20 mouse cellular contexts compared by ENCODE assay signal in genomic region chr8:105697196-105697780, GRCm38 (mm10). TPM values are rescaled to one million over a fixed set of nuclear protein-coding genes. Genes with fewer than 3 reads are reported as not detected.
DNase-seq lines count a peak whose midpoint lies in the region; TF ChIP-seq lines count a peak whose summit lies in the region.
"Had no signal": no experiment of that assay in that cellular context is flagged by ENCODE, and none has a peak within 500 bp of the region (broad histone marks: within the 10 kb centered on the region; RNA-seq: fewer than 3 reads in every experiment).

No protein-coding gene starts in this region.

- no peaks in the 10 kb centered on the region for H3K36me3 ChIP-seq in heart, adult 2 months (ENCODE audit: control insufficient read depth, insufficient read depth, low read length)

- no peak for TF ChIP-seq CTCF in heart, adult 2 months (IDR thresholded peaks at IDR 0.05)

- intact Hi-C loops in heart, adult 2 months (cut with DNase I): no loop called here

- H3K27ac ChIP-seq in heart, adult 2 months: no peak overlapping the region
- H3K27ac ChIP-seq: embryonic facial prominence, embryonic 13.5 days; embryonic facial prominence, embryonic 15.5 days; forebrain, embryonic 13.5 days had no signal

- DNase-seq in cerebellum, adult 9-11 months: peak; percentile 49
- DNase-seq in cerebellum, adult 18-20 months: no peak
- peak; percentile 90 for DNase-seq in heart, adult 11 months
- no peak for DNase-seq in heart, adult 2 months
- peak; percentile 42 for DNase-seq in testis, postnatal 10 days (ENCODE audit: low spot score)
- no peak for DNase-seq in testis, postnatal 14 days (ENCODE audit: low spot score)
- DNase-seq: adrenal gland, adult 2 months; adrenal gland, postnatal 10 days; adrenal gland, postnatal 25 days; cerebellum, adult 11 months; cerebellum, adult 9-10 months; cerebellum, postnatal 36 days; embryo, embryonic 11 days had no signal

- WGBS in heart, adult 2 months: 89% methylated on average over 17 of the region's 17 CpGs

- no peaks in the 10 kb centered on the region for H3K27me3 ChIP-seq in heart, adult 2 months (ENCODE audit: control insufficient read depth, insufficient read depth, low read length)
- H3K27me3 ChIP-seq: forebrain, embryonic 13.5 days had no signal

- no peak for TF ChIP-seq POLR2A in heart, adult 2 months (IDR thresholded peaks at IDR 0.05; ENCODE audit: insufficient read depth, low read depth, low read length)

- H3K9ac ChIP-seq in heart, adult 2 months (ENCODE audit: low read depth, low read length): no peak overlapping the region
- H3K9ac ChIP-seq: embryonic facial prominence, embryonic 13.5 days; embryonic facial prominence, embryonic 15.5 days; forebrain, embryonic 13.5 days had no signal

- no peak for TF ChIP-seq EP300 in heart, adult 2 months (IDR thresholded peaks at IDR 0.05; ENCODE audit: insufficient read depth, low read depth, low read length)

- H3K4me3 ChIP-seq in heart, adult 2 months: no peak overlapping the region
- H3K4me3 ChIP-seq: embryonic facial prominence, embryonic 13.5 days; embryonic facial prominence, embryonic 15.5 days; erythroblast, embryonic 14.5 days; forebrain, embryonic 13.5 days had no signal

- peaks cover 6% of the 10 kb centered on the region for H3K4me1 ChIP-seq in heart, adult 2 months (ENCODE audit: control insufficient read depth, insufficient read depth, low read length)

- H3K79me2 ChIP-seq in heart, adult 2 months (replicated peaks; ENCODE audit: control insufficient read depth, insufficient read depth, low read length): no peaks in the 10 kb centered on the region

RNA-seq across cellular contexts. Expression of gene Acd, which starts 3.6 kb away (rescaled TPM):
- 10 to 100 TPM in 1 of 2 experiments, 1 to 10 TPM in 1; 10.0 to 11.1 TPM for total RNA-seq in heart, adult 2 months (2021)
- polyA plus RNA-seq in heart, adult 2 months (2012; rRNA removed): 19.7 and 22.3 TPM in 2 replicates

RNA-seq across cellular contexts. Expression of gene Pard6a, which starts 3.7 kb away (rescaled TPM):
- total RNA-seq in heart, adult 2 months (2021): 1 to 10 TPM; 5.5 to 6.8 TPM
- 12.0 and 18.6 TPM in 2 replicates for polyA plus RNA-seq in heart, adult 2 months (2012; rRNA removed)

RNA-seq across cellular contexts. Expression of gene 4933405L10Rik, which starts 10.2 kb away (rescaled TPM):
- total RNA-seq in heart, adult 2 months (2021): not detected
- polyA plus RNA-seq in heart, adult 2 months (2012; rRNA removed): not detected in 2 replicates
- total RNA-seq: adrenal gland, adult 2 months; adrenal gland, postnatal 10 days; adrenal gland, postnatal 25 days; adrenal gland, postnatal 4 days; common myeloid progenitor, adult 5-6 weeks had no signal
- polyA plus RNA-seq: adrenal gland, adult 2 months; brain, embryonic 14.5 days; erythroblast, embryonic 14.5 days; forebrain, embryonic 13.5 days had no signal

RNA-seq across cellular contexts. Expression of gene Enkd1, which starts 10.7 kb away (rescaled TPM):
- 1 to 10 TPM; 1.4 to 1.9 TPM for total RNA-seq in heart, adult 2 months (2021)
- polyA plus RNA-seq in heart, adult 2 months (2012; rRNA removed): 2.0 and 2.2 TPM in 2 replicates

RNA-seq across cellular contexts. Expression of gene Carmil2, which starts 11.2 kb away (rescaled TPM):
- total RNA-seq in heart, adult 2 months (2021): under 1 TPM; 0.16 to 0.25 TPM
- 0.29 and 1.4 TPM in 2 replicates for polyA plus RNA-seq in heart, adult 2 months (2012; rRNA removed)

Comparison
In these comparisons a context has a peak if more than half of its experiments do, and no peak if none do; other contexts are left out.
1. DNase-seq: peak in cerebellum, adult 9-11 months (single experiment), heart, adult 11 months (single experiment) and testis, postnatal 10 days (single experiment); none in cerebellum, adult 18-20 months (0 of 2), heart, adult 2 months (0 of 2) and testis, postnatal 14 days (single experiment).